Mouse (Mus musculus) v-Abl transformed pro-B cells (cell line): Measurements from ENCODE around the gene Neu3.
"Not testable (repeated sequence)": the region's sequence is repeated elsewhere in the genome, so short reads cannot be mapped to it uniquely, and the experiment has no call there.

Experiments
- in situ Hi-C, 2 experiments: fragments of 400-800 bp; cut with MboI; formaldehyde crosslinking; loops; one replicate each; pipeline ENCODE4 v1.15.1; 2025; ENCODE audit not compliant: unreplicated experiment in 2 of 2

Gene Neu3

DNA sequence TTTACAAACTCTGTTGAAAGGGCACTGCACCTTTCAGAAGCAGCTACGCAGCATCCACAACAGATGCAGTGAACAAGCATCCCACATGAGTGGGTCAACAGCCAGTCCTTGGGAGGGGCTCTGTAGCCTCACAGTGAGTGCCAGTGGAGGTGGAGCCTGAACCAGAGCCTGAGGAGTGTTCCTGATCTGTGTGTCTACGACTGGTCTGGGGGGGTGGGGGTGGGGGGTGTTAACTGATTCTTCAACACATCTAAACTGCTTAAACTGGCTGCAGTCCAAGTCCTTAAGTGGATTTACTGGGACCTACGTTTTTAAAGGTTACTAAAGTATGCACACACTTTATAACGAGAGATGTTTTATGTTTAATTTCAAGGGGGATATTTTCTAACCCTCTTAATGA lies 8.6 kb upstream of the Neu3 start:
- in situ Hi-C loops: no loop called here

DNA sequence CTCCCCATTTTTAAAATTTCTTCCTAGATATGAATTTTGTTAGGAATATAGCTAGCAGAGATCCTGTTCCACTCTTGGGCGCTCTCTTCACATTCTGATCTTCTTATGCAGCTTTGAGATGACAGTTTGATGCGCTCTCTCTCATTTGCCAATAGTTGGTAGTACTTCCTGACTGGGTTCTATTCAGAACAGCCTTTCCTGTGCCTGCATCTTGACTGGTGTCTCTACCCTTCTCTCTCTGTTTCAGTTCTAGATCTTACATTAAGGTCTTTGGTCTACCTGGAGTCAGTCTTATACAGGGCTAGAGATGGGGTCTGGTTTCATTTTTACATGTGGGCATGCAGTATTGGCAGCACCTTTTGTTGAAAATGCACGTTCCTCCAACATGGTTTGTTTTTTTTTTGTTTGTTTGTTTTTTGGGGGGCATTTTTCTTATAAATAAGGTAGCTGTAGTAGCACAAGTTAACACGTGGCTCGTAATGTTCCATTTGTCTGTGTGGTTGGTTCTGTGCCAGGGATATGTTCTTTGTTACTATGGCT lies 6.2 kb upstream of the Neu3 start:
- in situ Hi-C loops: no loop called here

DNA sequence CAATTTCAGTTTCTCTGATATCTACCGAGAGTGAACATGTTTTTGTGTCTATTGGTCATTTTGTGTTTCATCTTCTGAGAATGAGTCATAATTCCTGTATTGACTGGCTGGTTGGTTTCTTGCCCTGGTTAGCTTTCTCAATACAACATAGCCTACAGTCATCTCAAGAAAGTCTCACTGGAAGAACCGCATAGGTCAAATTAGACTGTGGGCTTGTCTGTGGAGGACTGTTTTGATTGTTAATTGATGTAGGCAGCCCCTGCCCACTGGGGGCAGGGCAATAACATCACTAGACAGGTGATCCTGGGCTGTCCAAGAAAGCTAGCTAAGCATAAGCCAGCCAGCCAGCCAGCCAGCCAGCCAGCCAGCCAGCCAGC lies 5.6 kb upstream of the Neu3 start:
- in situ Hi-C loops: no loop called here

DNA sequence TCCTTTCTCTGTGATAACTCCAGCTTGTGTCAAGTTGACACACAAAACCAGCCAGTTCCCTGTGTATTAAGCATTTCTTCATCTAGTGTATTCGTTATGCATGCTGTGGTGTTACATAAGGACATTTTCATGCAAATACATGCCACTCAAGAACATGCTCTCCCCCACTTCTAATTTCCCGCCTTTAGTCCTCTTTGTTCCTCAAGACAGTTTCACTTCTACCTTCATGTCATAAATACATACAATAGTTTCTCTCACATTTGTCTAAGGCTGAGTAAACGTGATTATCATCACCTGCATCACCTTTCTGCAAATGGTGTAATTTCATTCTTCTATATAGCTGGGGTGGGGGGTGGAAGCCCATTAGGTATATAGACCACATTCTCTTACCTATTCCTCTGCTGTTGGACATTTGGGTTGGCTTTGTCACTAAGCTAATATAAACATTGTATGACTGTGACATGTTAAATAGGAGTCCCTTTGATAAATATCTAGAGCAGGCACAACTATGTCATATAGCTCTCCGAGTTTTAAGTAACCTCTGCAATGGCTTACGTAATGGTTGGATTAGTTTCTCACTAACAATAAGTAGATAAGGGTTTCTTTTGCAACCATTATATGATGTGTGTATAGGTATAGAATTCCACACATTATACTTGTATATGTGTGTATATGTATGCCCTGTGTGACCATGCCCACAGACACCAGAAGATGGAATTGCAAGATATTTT lies 5.1 kb upstream of the Neu3 start:
- in situ Hi-C loops: no loop called here

DNA sequence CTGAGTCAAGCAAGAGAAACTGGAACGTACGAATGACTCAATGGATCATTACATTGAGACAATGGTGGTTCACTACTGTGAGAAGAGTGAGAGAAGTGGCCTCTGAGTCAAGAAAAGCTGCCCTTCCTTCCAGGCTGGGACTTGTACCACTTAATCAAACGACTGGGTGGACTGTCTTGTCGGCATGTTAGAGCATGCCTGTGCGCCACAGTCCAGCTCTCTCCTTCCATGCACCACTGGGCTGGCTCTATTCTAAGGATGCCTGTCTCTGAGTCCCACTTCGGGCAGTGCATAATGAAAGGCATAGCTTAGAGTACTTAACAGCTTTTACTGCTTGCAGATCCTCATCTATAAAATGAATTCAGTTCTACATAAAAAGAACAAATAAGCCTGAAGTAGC lies 2.1 kb downstream of the Neu3 start:
- in situ Hi-C loops: no loop called here

DNA sequence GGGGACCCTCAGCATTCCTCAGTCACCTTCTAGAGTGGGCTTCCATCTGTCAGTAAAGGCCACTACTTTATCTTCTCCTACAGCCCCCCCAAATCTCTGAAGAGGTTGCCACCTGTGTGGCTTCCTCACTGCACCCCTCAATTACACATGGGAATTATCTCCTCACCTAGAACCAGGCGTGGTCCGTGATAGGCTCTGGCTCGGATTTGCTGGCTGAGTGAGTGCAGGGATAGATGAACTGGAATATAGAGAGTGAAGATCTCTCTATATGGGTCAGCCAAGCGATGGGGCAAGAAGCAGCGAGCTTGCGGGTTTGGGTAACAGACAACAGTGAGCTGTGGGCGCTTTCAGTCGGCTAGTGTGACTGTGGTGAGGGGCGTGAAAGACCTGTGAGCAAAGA lies 2.7 kb downstream of the Neu3 start:
- in situ Hi-C loops: no loop called here

DNA sequence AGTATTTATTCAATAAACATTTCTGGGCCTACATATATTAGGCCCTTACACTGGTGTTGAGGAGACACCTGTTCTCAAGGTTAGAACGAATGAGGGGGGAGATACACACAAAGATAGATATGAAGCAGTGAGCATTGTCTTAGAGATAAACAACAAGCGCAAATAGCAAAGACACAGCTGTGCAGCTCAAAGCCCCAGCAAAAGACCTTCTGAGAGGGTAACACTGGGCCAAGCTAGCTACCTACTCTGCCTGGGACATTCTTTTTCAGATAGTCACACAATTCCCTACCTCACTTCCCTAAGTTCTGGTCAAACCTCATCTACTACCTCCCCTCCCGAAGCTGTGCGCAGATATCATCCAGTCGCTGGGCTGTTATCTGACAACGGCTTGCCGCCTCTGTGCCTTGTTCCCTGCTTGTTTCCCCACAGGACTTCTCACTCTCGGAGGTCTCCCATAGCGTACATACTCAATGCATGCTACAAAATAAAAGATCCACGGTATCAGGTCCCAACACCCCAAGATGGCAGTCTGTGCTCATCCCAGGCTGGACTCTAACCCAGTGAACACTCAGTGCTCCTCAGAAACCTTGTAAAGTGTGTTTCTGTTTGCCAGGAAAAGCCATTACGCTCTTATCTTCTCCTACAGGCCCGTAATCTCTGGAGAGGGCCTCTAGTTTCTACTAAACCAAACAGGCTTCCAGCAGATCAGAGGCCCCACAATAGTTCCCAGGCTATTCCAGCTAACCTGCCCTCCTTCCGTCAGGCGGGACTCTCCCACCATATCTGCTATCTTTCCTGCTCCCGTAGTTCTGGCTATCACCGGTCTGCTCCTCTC lies 3.4 kb downstream of the Neu3 start:
- in situ Hi-C loops: no loop called here

DNA sequence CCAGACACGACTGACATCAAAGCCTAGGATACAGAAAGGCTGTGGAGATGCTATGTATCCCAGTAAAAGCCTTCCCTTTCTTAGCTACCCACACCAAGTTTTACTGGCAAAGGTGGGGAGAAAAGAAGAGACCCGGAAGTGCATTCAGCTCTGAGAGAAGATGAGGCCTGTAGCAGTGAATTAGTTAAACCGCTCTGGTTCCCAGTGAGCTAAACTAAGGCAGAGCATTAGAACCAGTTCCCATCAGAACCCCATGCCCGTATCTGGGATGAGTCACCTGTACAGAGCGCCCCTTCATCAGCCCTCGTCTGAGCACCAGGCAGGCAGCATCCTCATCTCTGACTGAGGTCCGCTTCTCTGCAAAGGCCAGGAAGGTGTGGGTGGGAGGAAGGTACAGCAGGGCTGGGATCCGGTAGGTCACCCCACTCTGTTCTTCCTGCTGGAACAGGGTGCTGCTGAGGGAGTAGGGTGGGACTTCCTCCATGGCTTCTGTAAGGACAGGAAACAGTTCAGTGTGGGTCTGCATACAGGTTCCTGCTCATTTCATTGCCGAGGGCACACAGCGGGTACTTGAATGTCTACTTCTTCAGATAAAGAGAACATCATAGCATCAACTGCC lies 5.1 kb downstream of the Neu3 start:
- in situ Hi-C loops: no loop called here

DNA sequence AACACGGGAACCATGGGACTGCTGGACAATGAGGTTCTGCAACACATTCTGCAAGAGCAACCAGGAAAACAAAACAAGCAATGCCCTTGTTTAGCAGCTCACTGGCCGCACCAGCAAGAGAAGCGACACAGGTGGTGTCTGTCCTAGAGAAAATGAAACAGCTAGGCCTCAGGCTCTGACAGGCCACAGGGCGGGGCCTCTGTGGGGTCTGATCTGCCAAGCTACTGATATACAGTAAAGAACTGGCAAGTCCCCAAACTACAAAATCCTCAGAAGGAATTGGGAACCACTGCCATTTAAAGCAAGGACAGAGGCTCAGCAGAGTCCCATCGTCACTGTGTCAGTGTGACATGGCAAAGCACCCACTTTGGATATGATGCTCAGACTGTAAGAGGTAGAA lies 5.8 kb downstream of the Neu3 start:
- in situ Hi-C loops: no loop called here

DNA sequence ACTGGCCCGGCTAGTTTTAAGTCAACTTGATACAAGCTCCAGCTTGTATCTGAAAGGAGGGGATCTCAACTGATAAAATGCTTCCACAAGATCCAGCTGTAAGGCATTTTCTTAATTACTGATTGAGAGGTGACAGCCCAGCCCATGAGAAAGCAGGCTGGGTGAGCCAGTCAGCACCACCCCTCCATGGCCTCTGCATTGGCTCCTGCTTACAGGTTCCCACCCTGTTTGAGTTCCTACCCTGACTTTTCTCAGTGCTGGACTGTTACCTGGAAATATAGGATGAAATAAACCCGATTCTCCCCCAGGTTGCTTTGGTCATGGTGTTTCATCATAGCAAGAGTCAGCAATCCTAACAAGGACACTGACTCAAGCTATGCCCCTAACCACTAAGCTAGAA lies 6.3 kb downstream of the Neu3 start:
- in situ Hi-C loops: no loop called here

DNA sequence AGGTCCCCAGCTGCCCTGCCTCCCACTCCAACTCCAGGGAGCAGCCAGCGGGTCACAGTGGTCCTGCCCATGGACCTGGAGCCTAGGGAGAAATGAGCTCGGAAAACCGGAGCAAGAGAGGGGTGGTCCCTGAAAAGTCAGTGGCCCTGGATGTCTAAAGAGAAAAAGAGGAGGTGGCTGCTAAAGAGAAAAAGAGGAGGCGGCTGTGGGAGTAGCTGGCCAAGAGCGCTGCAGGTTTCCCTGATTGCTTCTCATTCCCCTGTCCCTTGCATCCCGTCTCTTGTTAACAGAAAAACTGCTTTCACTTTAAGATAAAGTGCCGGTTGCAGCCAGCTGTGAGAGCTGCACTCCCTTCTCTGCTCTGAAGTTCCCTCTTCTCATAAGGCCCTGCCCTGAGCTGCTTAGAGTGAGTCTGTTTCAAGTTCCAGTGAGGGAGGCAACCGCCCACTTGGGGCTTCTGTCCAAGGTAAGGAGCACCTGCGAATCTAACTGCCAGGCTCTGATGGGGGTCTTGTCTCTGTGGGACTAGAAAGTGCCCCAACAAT lies 10.0 kb downstream of the Neu3 start:
- in situ Hi-C loops: not testable (repeated sequence)

DNA sequence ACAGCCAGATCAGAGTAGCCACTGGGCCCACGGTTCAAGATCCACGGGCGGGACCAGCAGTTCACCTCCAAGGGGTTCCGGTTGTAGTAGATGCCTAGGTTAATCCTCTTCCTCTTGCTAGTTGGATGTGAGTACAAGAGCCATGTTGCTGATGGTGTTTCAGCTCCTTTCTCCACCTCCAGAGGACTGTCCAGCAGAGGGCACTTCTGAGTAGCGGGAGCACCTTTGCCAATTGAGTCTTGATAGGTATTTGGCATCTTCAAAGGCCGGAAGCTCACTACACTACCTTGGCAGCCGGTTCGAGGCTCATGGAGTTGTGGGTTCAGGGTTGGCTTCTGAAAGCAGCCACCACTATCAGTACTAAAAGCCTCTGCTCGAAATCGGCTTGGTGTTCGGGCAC lies 14.8 kb downstream of the Neu3 start:
- in situ Hi-C loops: loop anchor here in 1 of 2 experiments (5.0 kb wide), 1 partner anchor 64 kb away; no protein-coding TSS in a partner anchor

DNA sequence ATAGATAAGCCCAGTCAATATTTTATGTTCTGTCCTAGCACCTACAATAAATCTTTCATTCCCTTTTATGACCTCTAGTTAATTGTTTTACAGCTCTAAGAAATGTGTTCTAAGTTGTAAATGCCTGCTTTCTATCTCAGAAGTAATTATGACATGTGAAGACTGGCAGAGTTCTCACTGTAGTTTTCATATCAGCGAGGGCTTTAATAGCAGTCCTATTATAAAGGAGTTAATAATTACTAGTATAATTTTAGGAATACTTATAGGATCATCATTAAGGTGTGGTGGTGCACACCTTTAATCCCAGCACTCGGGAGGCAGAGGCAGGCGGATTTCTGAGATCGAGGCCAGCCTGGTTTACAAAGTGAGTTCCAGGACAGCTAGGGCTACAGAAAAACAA lies 16.6 kb downstream of the Neu3 start:
- in situ Hi-C loops: loop anchor here in 1 of 2 experiments (5.0 kb wide), 1 partner anchor 66 kb away; no protein-coding TSS in a partner anchor

DNA sequence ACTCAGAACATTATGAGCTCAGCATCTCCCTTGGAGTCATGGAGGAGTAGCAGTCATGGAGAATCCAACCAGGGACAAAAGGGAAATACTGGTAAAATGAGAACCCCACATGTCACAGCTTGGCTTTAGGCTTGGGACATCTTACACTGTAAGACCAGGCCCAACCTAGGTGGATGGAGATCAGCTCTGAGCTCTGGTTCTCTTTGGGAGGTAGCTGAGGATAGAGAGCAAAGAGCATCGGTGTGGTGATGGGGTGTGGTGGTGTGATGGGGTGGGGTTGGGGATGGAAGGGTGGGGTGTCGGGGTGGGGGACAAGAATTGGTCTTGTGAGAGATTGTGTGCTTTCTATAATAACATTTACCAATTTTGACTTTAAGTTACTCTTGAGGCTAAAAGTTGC lies 17.4 kb downstream of the Neu3 start:
- in situ Hi-C loops: loop anchor here in 1 of 2 experiments (5.0 kb wide), 1 partner anchor 66 kb away; no protein-coding TSS in a partner anchor

DNA sequence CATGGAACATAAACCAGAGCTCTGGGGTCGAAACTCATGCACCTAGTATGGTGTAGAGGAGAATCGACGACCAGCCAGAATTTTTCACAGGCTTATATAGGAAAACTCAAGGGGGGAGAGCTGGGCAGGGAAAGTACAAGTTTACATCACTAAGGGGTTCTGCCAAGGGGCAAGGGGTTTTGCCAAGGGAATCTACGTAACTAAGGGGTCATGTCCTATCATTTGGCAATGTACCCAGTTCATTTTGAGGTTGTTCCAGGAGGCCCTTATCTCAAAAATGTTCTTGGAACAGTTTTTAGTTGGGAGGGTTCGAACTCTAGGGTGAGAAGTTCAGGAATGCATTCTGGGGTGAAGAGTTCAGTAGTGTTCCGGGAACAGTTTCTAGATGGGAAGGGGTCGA lies 21.2 kb downstream of the Neu3 start:
- in situ Hi-C loops: loop anchor here in 1 of 2 experiments (10.0 kb wide), 1 partner anchor 312 kb away; no protein-coding TSS in a partner anchor

DNA sequence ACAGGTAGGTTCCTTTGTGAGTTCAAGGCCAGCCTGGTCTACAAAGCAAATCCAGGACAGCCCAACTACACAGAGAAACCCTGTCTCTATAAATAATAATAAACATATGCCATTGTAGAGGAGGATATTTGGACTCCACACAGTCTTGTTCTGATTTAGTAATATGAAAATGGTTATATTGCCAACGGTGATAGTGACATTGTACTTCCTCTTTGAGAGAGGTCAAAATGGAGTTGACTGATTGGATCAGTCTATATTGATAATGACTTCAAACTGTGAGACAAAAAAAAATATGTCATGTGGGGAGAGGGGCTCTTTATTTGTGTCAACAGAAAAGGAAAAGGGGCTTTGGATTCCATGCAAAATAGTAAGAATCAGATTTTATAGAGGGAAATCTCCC lies 22.9 kb downstream of the Neu3 start:
- in situ Hi-C loops: loop anchor here in 1 of 2 experiments (10.0 kb wide), 1 partner anchor 311 kb away; no protein-coding TSS in a partner anchor

DNA sequence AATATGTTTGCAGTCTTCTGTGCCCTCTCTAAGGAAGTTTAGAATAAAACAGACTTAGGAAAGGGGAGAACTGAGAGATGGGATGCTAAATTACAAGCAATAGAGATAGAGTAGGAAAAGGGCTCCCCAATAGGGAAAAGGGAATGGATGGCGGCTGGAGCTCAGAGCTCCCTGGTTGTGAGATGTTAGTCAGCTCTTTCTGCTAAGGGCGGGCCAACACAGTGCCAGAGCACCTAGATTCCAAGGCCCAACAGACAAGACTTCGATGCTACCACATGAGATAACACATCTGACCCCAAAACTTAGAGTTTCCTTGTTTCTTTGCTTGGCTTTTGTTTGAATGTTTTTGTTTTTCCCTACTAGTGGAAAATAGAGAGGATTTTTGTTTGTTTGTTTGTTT lies 24.2 kb downstream of the Neu3 start:
- in situ Hi-C loops: loop anchor here (5.0 to 10.0 kb wide), 2 partner anchors 187 to 309 kb away; no protein-coding TSS in a partner anchor

DNA sequence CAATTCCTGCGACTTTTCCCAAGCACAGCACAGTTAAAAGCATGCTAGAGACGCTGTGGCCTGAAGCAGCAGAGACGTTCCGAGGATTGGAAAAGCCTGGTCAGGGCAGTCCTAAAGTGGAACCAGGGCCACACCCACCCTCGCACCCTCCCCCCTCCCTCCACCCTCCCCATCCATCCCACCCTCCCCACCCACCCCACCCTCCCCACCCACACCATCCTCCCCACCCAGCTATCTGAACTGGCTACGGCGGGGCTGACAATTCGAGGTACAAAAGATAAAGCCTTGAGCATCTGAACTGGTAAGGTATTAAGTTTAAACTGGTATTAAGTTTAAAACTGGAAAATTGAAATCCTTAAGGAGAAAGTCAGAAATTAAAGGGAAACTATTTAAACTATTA lies 24.7 kb downstream of the Neu3 start:
- in situ Hi-C loops: loop anchor here (5.0 to 10.0 kb wide), 2 partner anchors 186 to 309 kb away; no protein-coding TSS in a partner anchor

DNA sequence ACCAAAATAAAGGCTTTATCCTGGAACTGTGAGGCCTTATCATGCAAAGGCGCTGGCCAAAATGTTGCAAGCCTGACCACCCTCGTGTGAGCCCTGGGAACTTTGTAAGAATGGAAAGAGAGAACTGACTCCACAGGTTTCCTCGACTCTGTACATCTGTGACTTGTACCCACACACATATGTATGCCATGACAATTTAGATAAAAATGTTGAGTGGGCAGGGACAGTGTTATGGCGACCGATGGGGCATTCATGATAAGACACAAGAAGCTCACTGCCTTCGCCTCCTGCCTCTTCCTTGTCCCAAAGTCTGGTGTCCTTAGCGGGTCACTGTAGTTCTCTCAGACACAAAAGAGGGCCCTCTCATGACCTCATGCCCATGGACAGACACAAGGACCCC lies 29.1 kb downstream of the Neu3 start:
- in situ Hi-C loops: loop anchor here (5.0 kb wide), 4 partner anchors 78 to 302 kb away; no protein-coding TSS in a partner anchor

DNA sequence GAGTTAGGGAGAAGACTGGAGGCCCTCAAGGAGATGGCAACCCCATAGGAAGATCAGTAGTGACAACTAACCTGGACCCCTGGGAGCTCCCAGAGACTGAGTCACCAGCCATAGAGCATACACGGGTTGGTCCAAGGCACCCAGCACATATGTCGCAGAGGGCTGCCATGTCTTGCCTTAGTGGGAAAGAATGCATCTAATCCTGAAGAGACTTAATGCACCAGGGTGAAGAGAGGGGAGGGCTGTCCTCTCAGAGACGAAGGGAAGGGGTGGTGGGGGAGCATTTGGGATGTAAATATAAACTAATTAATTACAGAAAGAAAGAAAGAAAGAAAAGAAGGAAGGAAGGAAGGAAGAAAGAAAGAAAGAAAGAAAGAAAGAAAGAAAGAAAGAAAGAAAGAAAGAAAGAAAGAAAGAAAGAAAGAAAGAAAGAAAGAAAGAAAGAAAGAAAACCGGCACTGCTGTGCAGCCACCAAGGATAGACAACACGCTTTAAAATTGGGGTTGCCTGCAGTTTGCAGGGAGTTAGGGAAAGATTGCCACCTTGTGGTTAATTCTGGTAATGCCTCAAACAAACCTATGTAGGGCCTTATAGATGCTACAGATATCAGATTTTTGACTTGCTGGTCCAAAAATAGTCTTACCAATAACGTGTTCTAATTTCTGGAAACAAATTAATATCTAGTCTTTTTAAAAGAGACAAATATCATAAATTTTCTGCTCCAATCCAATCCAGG lies 30.1 kb downstream of the Neu3 start:
- in situ Hi-C loops: loop anchor here (5.0 kb wide), 4 partner anchors 79 to 301 kb away; no protein-coding TSS in a partner anchor
